Mouse (Mus musculus) spleen, embryonic (tissue): ENCODE data around the gene Rcbtb1.
"Not testable (repeated sequence)": the region's sequence is repeated elsewhere in the genome, so short reads cannot be mapped to it uniquely, and the experiment has no call there.

Experiments used
- CTCF ChIA-PET: fragments of 350-600 bp; sonication (Branson Sonifier 250); formaldehyde crosslinking; loops from one replicate; lab custom pipeline; 2022; lab: Charles Lee

The Rcbtb1 gene

DNA sequence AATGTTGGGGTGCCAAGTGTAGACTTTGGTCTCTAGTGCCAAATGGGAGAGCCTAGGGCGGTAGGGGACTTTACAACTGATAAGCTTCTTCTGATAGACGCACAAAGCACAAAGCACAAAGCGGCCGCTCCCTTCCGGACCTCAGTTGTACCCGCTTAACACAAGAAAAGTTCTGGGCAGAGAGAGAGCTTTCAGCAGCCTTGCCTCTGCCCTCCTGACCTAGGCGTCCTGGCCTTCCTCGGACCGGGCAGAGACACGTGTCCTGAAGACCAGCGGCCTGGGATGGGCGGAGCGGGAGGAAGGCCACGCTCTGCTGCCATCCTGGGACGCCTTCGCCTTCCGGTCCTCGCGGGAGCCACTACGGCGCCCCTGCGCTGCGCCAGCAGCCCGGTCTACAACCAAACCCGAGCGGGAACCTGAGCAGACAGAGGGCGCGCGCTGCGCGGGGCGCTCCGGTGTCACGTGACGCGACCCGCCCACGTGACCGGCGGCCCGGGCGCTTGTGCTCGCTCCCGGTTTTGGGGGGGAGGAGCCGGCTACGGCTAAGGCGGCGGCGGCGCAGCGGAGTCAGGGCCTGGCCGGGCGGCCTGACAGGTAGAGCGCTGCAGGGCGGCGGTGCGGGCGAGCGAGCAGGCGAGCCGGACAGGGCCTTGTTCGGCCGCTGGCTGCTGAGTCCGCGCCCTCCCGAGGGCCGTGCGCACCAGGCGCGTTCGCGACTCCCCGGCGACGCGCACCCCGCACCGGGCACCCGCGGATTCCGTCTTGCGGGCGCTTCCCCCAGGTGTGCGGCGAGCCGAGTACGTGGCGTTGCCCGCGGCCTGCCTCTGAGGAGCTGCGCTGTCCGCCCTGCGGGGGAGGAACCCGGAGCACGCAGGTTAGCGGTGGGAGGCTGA lies at the start of gene Rcbtb1:
Gene Rcbtb1 (plus strand): TSS at position 499 of the 893 bp plus-strand sequence.
- CTCF ChIA-PET: interaction anchor here (0.7 kb wide), 1 partner anchor 238 kb away, joined by 7 read pairs; no protein-coding TSS in a partner anchor

DNA sequence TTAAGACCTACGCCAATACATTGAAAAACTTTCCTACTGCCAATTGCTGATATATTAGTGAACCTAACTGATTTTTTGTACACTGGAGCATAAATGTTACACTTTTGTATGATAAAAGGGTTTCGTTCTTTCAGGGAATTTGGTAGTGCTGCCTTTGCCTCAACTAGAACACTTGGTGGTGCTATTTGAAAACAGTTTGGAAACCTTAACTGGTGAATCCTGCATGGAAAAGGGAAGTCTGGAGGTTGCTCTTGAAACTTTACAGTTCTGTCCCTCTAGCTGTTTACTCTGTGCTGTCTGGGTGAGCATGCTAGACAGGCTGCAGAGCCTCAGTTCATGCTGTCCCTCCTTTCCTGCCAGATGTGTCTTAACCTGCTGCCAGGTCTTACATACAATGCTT lies 45.4 kb upstream of the Rcbtb1 start:
- CTCF ChIA-PET: interaction anchor here (0.6 kb wide), 1 partner anchor 16 kb away, joined by 4 read pairs; no protein-coding TSS in a partner anchor

DNA sequence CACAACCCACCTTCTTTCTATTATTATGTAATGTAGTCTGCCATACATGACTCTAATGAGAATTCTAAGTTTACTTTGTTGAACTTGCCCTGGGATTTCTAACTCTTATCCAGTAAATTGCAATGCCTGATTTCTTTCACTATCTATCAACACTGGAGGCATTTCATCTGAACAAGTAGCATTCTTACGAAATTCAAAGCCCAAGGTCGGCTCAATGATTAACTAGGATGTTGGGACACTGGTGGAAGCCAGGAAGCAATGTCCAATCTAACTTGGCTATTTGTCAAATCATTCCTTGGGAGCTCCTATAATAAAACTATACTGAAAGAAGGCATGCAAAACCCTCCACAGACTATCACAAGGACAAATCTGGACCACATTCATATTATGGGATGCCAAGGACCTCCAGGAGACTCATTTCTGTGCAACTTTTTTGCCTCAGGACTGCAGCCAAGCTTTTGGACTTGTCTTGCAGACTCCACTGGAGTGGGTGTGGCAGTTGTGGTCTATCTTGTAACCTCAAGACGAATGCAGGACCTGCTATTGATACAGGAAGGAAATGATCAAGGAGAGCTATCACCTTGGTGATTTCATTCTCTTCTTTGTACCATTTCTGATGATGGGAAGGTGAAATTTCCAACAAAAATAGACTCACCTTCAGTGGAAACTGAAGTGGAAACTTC lies 43.9 kb upstream of the Rcbtb1 start:
- CTCF ChIA-PET: no interaction called here

DNA sequence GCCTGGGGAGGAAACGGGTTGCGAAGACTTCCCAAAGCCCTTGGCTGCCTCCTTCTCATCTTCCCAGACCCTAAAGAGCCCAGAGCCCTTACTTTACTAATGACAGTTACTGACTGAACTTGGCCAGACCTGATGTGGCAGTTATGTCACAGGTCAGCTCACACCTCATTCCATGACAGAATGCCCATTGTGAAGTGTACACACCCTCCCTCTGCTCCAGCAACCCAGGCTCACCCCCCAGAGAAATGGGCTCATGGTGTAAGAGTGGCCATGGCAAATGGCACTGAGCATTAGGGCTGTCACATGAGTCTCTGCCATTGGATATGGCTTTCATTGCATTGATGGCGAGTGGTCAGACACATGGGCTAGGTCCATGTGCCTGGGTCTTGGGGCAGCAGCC lies 22.4 kb upstream of the Rcbtb1 start, which contains the start of gene Gm5142:
Gene Gm5142 (minus strand): TSS at position 101 of the 400 bp plus-strand sequence.
- CTCF ChIA-PET: no interaction called here

DNA sequence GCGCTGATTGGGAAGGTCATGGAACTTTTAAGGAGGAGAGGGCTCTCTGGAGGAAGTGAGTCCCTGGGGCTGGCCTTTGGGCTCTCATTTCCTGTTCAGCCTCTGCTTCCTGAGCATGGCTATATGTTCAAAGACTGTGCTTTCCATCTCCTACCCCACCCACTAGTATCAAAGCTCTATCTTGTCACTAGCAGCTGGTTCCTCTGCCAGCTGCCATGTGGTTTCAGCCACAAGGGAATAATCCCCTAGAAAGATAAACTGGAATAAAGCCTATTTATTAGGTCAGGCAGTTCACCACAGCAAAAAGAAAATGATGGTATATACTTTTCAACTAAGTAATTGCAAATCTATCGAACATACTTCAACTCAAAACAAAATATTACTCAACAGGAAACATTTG lies 18.3 kb upstream of the Rcbtb1 start:
- CTCF ChIA-PET: no interaction called here

DNA sequence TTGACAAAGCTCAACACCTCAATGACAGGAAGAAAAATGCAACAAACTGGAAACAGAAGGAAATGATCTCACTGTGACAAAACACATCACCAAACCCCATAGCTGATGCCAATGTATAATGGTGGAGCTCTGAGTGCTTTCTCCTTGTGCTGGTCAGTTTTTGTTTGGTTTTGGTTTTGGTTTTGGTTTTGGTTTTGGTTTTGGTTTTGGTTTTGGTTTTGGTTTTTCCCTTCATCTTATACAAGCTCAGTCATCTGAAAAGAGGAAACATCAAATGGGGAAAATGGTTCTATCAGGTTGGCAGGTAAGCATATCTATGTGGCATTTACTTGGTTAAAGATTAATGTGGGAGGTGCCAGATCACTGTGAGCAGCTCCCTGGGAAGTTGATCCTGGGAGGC lies 15.5 kb upstream of the Rcbtb1 start:
- CTCF ChIA-PET: no interaction called here

DNA sequence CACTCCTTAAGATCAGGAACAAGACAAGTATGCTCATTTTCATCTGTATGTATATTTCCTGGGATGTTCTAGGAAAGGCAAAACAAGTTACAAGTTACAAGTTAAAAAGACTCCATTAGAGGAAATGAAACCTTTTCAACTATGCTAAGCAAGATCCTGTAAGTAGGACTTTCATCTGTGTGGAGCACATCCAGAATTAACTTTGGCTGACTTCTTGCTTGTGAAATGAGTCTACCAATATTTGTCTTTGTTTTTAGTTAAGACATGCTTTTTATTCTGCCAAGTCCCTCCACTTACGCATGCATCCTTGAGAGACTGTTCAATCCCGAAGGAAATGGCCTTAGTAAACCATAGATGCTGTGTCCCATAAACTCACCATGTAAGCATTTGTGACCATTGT lies 14.9 kb upstream of the Rcbtb1 start:
- CTCF ChIA-PET: no interaction called here

DNA sequence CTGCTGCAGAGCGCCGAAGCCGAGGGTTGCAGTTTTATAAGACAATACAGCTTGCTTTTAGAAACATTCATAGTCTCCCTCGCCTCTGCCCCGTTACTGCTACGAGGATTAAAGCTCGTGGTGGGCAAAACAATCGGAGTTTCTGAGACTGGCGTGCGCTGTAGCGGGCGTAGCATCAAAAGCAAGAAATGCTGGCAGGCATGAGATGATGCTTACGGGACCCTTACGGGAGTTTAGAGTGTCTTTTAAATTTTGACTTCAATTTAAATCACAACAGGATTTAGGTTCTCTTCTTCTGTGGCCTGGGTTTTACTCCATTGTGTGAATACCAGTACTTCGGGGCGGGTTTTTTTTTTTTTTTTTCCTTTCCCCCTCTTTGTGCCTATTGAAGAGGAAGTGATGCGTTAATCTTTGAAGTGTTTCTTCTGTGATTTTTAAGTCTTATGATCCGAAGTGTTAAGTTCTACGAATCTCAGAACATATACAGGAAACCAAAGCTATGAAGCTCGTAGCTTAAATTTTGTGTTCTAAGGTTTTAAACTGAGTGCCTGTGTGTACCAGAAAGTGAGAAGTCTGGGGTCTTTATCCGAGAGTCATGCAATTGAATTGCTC lies 701 bp downstream of the Rcbtb1 start:
- CTCF ChIA-PET: interaction anchor here (0.7 kb wide), 1 partner anchor 237 kb away, joined by 7 read pairs; no protein-coding TSS in a partner anchor

DNA sequence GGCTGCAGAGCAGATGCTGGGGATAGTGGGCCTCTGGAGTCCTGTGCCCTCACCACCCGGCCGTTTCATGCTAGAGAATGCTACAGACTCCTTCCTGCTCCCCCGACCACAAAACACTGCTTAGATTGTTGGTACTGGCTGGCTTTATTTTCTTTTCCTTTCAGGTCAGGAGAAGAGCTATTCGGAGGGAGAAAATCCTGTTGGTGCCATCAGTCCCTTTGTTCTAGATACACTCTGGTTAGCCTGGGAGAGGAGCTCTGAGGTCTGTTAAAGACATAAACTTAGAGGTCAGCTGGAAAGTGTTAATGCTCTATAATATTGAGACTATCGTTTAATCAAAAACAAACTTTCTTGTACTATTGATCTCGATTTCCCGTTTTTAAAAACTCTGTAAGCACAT lies 4.5 kb downstream of the Rcbtb1 start:
- CTCF ChIA-PET: no interaction called here

DNA sequence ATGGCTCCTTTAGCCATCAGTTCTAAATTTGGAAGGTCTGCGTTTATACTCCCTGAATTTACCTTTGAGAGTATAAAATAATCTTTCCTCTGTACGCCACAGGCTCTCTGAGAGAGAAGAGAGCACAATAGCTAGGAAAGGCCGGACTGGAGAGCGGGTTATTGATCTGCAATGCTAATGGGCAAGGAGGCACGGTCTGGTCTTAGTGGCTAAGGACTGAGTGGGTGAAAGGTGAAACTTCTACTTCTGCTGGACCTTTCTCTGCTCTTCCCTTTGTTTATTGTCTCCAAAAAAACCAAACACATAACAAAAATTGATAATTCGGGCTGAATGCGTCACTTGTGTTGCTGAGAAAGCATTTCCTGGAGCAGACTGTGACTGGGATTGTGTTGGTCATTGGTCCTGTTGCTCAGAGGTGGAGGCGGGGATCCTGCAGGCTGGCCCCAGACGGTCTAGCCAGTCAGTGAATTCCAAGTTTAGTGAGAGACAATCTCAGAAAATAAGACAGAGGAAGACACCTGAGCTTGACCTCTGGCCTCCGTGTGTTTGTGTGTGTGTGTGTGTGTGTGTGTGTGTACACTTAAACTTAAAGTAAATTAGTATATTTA lies 5.1 kb downstream of the Rcbtb1 start:
- CTCF ChIA-PET: no interaction called here

DNA sequence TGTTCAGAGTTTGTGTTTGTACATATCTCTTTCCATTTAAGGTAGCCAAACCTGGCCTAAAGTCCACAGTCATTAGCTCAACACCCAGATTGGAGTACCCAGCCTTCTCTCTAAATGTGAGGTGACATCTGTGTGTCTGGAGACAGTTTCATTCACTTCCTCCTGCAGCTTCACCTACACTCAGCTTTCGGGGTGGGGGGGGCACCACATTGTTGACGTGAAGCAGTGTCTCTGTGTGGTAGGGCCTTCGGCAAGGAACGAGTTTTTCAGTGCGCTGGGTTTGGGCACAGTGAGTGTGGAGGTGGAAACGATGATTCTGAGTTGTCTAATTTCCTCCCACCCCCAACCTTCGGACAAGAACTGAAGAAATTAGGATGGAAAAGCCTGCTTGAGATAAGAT lies 8.0 kb downstream of the Rcbtb1 start:
- CTCF ChIA-PET: interaction anchor here (0.6 kb wide), 1 partner anchor 33 kb away, joined by 3 read pairs; no protein-coding TSS in a partner anchor

DNA sequence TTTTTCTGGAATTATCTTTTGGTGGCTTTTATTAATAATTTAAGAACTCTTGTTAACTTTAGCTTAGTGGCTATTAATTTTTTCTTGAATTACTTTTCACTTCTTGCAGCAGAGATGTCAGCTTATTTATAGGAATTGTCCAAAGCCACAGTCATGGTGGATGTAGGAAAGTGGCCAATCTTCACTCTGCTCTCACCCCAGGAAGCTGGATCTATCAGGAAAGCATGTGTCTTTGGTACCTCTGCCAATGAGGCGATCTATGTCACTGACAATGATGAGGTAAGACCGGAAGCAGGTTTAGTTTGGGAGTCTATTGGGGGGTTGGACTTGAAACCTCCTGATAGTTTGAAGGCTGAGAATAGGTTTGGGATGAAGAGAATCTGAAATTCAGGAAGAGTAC lies 8.8 kb downstream of the Rcbtb1 start:
- CTCF ChIA-PET: no interaction called here

DNA sequence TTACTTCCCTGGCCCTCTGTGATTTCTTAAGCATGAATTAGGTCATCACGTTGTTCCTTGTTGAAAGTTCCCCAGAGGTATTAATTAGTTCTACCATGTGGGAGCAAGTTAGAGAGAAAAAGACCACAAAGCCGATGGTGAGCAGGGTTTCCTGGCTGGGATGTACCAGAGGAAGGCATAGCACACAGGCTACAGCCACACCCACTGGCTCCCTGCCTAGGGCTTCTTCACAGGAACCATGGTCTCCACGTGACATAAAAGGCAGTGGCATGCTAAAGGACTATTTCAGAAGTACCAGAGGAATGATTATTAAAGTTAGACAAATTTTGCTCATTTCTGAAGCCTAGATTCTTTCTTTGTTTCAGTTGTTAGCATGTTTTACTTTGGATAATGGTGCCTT lies 18.2 kb downstream of the Rcbtb1 start:
- CTCF ChIA-PET: no interaction called here

DNA sequence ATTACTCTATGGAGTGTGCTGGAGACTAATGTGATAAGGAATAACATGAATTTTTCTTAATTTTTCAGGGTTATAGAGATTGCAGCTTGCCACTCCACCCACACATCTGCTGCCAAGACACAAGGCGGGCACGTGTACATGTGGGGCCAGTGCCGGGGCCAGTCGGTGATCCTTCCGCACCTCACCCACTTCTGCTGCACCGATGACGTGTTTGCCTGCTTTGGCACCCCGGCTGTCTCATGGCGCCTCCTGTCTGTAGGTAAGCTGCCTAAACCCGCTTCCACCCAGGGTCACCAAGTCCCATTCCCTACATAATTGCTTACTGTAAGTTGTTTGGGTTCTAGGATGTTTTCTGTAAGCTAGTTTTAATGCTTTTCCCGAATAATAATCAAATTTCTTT lies 25.2 kb downstream of the Rcbtb1 start:
- CTCF ChIA-PET: no interaction called here

DNA sequence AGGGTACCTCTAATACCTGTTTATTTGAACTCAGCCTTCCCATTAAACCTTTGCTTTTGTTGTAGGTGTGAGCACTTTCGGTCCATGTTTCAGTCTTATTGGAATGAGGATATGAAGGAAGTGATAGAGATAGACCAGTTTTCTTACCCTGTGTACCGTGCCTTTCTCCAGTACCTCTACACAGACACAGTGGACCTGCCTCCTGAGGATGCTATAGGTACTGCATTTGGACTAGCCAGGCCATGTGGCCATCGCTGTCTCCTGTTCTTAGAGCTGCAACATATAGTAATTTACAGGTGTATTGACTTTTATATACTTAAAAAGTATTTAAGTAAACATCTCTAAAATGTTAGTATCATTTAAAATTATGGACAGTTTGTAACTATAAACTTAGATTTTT lies 28.8 kb downstream of the Rcbtb1 start:
- CTCF ChIA-PET: no interaction called here

DNA sequence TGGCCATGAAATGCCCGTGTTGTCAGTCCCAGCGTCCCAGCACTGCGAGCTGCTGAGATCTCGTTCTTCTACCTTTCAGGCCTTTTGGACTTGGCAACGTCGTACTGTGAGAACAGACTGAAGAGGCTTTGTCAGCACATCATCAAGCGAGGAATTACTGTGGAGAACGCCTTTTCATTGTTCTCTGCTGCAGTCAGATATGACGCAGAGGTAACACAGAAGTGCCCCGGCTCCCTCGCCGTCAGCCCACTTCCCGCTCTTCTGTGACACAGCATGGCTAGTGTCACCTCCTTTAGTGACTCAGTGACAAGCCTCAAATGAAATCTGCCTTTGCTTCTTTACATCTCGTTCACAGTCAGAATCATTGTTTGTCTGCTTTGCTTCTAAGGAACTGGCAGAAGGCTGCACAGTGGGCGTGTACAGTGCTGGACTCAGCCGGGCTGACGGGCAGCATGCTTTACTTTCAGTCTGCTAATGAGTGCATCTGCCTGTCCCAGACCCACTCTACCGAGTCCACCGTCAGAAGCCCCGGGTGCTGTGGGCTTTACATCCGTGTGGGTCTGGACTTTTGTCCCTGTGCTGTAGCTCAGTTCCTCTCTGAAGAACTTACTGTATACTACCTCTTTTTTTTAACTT lies 29.4 kb downstream of the Rcbtb1 start:
- CTCF ChIA-PET: no interaction called here

DNA sequence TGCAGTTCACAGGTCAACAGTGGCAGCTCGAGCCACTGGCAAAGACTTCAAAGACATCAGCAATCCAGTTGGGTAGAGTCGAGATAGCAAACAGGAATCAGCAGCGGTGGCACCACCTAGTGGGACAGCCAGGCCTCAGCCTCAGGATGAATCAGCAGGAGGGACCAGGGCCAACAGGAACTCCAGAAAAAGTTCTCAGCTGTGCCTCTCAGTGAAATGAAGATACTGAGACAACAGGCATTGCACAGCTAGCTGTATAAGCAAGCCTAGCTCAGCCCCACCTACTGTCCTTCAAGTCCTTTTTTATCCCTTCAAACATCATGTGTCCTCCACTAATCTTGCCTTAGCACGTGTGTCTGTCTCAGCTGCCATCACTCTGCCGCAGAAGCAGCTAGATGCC lies 31.0 kb downstream of the Rcbtb1 start:
- CTCF ChIA-PET: no interaction called here

DNA sequence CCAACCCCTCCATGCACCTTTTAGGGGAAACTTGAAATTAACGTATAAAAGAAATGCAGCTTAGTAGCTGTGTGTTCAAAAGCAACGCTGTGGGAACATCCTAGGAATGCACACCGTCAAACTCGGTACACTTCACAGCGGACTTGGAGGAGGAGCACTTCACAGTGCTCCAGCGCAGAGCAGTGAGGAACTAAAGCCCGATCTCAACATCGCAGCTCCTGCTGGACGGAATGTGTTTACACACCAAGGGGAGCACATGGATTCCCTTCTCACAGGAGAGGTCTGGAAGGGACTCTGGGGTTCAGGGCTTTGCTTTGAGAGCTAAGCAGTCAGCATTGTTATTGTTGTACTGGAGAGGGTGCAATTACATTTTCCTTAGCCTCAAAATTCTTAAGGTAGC lies 32.6 kb downstream of the Rcbtb1 start:
- CTCF ChIA-PET: interaction anchor here (0.6 kb wide), 1 partner anchor 11 kb away, joined by 6 read pairs; no protein-coding TSS in a partner anchor

DNA sequence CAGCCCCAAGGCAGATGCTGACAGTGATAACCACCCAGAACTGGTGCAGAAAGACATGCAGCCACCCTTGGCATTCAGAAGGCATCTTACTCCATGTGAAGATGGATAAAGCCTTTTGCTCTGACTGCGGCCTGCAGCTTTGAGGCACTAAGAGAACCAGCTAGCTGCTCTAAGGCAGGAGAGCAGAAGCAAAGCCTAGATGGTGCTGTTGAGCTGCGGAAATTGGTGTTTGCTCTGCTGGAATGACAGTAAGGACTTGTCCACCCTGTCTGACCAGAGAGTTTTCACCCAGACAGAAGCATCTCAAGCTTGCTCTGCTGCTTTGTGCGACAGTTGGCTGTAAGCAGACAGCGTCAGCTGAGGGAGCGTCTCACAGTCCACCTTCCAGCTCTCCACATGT lies 49.3 kb downstream of the Rcbtb1 start:
- CTCF ChIA-PET: not testable (repeated sequence)

DNA sequence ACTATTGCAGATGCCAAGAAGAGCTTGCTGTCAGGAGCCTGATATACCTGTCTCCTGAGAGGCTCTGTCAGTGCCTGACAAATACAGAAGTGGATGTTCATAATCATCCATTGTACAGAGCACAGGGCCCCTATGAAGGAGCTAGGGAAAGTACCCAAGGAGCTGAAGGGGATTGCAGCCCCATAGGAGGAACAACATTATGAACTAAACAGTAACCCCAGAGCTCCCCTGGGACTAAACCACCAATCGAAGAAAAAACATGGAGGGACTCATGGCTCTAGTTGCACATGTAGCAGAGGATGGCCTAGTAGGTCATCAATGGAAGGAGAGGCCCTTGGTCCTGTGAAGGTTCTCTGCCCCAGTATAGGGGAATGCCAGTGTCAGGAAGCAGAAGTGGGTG lies 54.9 kb downstream of the Rcbtb1 start:
- CTCF ChIA-PET: not testable (repeated sequence)

DNA sequence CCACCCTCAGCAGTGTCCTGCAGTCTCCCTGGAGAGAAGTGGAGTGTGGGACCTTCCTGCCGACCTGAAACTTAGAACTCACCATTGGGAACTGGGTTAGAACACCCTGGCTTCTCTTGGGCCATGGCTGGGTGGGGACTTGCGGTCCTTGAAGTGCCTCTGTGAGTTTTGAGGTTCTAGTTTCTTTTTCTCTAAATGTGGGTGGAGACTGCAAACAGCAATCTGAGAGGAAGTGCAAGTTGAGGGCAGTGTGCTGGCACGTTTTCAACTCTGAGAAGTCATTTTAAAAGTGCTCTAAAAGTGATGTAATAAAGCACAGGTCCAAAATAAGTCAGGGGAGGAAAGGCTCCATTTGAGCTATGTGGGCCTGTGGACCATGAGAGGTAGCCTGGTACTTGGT lies 59.0 kb downstream of the Rcbtb1 start, which contains the start of gene Gm6904:
Gene Gm6904 (minus strand): TSS at position 161 of the 400 bp plus-strand sequence.
- CTCF ChIA-PET: no interaction called here
